Mouse (Mus musculus) myocyte (in vitro differentiated cells): ENCODE data around the gene Polr1e. TPM values are rescaled to one million over a fixed set of nuclear protein-coding genes. Genes with fewer than 3 reads are reported as not detected.
"Not testable (repeated sequence)": the region's sequence is repeated elsewhere in the genome, so short reads cannot be mapped to it uniquely, and the experiment has no call there.

Experiments
- H3K27me3 ChIP-seq: one replicate; pipeline ENCODE4 v1.6.1; 2011; ENCODE audit not compliant: control insufficient read depth, insufficient read depth, insufficient read length
- H3K36me3 ChIP-seq: one replicate; pipeline ENCODE4 v1.6.1; 2011; ENCODE audit not compliant: control insufficient read depth, insufficient read depth
- H3K4me2 ChIP-seq: one replicate; pipeline ENCODE4 v1.6.1; 2011; ENCODE audit warnings: low read depth, control low read depth
- H3K4me3 ChIP-seq: one replicate; pipeline ENCODE4 v1.5.1; 2011; ENCODE audit warnings: mild to moderate bottlenecking, control low read depth, moderate library complexity
- H3K79me2 ChIP-seq: one replicate; pipeline ENCODE4 v1.6.1; 2011; ENCODE audit not compliant: control insufficient read depth, insufficient read depth
- H3ac ChIP-seq: one replicate; pipeline ENCODE4 v1.6.1; 2011; ENCODE audit not compliant: control insufficient read depth, insufficient read length
- CEBPB ChIP-seq: IDR thresholded peaks from 2 replicates; pipeline ENCODE4 v1.6.1; 2011; ENCODE audit warnings: mild to moderate bottlenecking, moderate library complexity; ENCODE audit not compliant: poor library complexity, insufficient read depth, severe bottlenecking
- E2F4 ChIP-seq: IDR thresholded peaks from one replicate; pipeline ENCODE4 v1.6.1; 2011; ENCODE audit warnings: mild to moderate bottlenecking, control low read depth, moderate library complexity; ENCODE audit not compliant: insufficient read depth
- MAX ChIP-seq: IDR thresholded peaks from one replicate; pipeline ENCODE4 v1.6.1; 2011; ENCODE audit warnings: low read depth, mild to moderate bottlenecking, control low read depth
- MYOD1 ChIP-seq, 3 experiments: IDR thresholded peaks; one replicate each; pipeline ENCODE4 v1.6.1; 2011; ENCODE audit warnings: control low read depth in 2 of 3, low read depth in 2 of 3, mild to moderate bottlenecking in 2 of 3, moderate library complexity in 1 of 3; ENCODE audit not compliant: insufficient read length in 2 of 3, control insufficient read depth in 1 of 3
- MYOG ChIP-seq, 3 experiments: IDR thresholded peaks; one replicate each; pipeline ENCODE4 v1.6.1; 2011; ENCODE audit warnings: control low read depth in 2 of 3, low read depth in 2 of 3, mild to moderate bottlenecking in 2 of 3; ENCODE audit not compliant: insufficient read length in 2 of 3, control insufficient read depth in 1 of 3, insufficient read depth in 1 of 3
- POLR2A ChIP-seq: IDR thresholded peaks from one replicate; pipeline ENCODE4 v1.6.1; 2011; ENCODE audit warnings: low read depth, mild to moderate bottlenecking, control low read depth, moderate library complexity; ENCODE audit not compliant: insufficient read length
- POLR2AphosphoS2 ChIP-seq: IDR thresholded peaks from one replicate; pipeline ENCODE4 v1.6.1; 2011; ENCODE audit warnings: low read depth, control low read depth; ENCODE audit not compliant: insufficient read length
- REST ChIP-seq: IDR thresholded peaks from one replicate; pipeline ENCODE4 v1.6.1; 2011; ENCODE audit warnings: mild to moderate bottlenecking, control low read depth, moderate library complexity; ENCODE audit not compliant: insufficient read depth, insufficient read length
- SRF ChIP-seq: IDR thresholded peaks from one replicate; pipeline ENCODE4 v1.6.1; 2011; ENCODE audit warnings: low read depth; ENCODE audit not compliant: control insufficient read depth, insufficient read length
- TCF12 ChIP-seq: IDR thresholded peaks from one replicate; pipeline ENCODE4 v1.6.1; 2011; ENCODE audit warnings: mild to moderate bottlenecking, control low read depth; ENCODE audit not compliant: poor library complexity, insufficient read depth, severe bottlenecking
- TCF3 ChIP-seq: IDR thresholded peaks from one replicate; pipeline ENCODE4 v1.6.1; 2011; ENCODE audit warnings: low read depth, control low read depth; ENCODE audit not compliant: insufficient read length
- USF1 ChIP-seq: IDR thresholded peaks from one replicate; pipeline ENCODE4 v1.6.1; 2011; ENCODE audit warnings: low read depth, mild to moderate bottlenecking, control low read depth, moderate library complexity
- polyA plus RNA-seq: library from polyadenylated mRNA; unstranded; fragments of >200 nt; fragmentation: generic; extraction: Trizol; gene quantifications from one replicate; pipeline ENCODE4 v1.2.1, GENCODE M21; 2012; ENCODE audit warnings: missing spikeins

Gene Polr1e
- polyA plus RNA-seq, 1 experiment: 18.8 TPM

DNA sequence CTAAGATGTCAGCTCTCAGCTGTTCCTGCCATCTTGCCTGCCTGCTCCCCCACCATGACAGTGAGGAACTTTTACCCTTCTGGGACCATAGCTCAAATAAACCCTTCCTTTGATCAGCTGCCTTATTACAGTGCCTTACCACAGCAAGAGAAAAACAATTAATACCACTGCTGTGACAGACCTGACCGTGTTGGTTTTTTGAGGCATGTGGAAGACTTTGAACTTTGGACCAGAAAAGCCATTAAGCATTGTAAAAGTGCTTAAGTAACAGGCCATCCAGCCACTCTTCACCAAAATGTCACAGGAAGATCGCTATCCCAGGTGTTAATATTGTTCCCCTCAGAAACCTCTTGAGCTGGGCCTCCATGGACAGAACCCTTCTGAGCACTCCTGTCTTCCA, 46.2 kb downstream of the Polr1e start:
- no peaks in the 10 kb centered on the region for H3K36me3 ChIP-seq
- no peaks in the 10 kb centered on the region for H3K79me2 ChIP-seq
- no peak overlapping the region for H3K4me2 ChIP-seq
- no peak for TF ChIP-seq SRF
- no peak for TF ChIP-seq TCF12
- no peak for TF ChIP-seq CEBPB
- TF ChIP-seq TCF3: no peak
- TF ChIP-seq MYOG (IDR thresholded peaks at IDR 0.05; ENCODE audit: control insufficient read depth in 1 of 3, insufficient read depth in 1 of 3, insufficient read length in 2 of 3, low read depth in 2 of 3): no peak
- TF ChIP-seq USF1: no peak
- no peak for TF ChIP-seq MAX
- TF ChIP-seq POLR2A: no peak
- TF ChIP-seq REST: no peak
- no peak overlapping the region for H3K4me3 ChIP-seq
- H3ac ChIP-seq: no peak overlapping the region
- no peaks in the 10 kb centered on the region for H3K27me3 ChIP-seq

DNA sequence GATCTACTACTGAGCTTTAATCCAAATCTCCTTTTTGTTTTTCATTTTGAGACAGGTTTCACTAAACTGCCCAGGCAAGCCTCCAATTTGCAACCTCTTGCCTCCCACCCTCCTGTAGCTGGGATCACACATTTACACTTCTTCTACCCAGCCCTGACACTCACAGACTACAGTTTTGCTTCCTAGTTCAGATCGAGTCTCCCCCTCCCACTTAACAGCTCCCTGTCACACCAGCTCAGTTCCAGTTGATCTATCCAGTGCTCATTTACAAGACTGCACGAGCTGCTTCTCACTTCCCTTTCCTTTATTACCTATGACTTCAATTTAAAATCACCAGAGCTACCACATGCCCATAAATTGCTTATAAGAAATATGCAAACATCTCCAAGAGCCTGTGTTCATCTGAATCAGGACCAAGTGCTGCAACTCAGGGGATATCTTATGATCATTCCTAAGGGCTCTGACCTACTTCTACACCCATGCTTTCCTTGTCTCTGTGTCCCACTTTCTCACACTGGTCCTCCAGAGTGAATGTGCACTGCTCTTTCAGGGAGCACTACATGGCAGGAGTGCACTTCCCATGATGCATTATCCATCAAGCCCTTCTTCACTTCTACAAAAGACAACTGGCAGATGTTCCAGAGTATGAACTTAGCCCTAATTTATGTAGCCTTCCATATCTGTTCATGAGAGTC, 47.8 kb downstream of the Polr1e start:
- Histone ChIP-seq H3K79me2 (no peaks in the 10 kb centered on the region), H3K27me3 (no peaks in the 10 kb centered on the region), H3K4me3 (no peak overlapping the region), H3K36me3 (no peaks in the 10 kb centered on the region), H3K4me2 (no peak overlapping the region), H3ac (no peak overlapping the region)
- TF ChIP-seq POLR2AphosphoS2 (no peak), TCF3 (no peak), MAX (no peak), MYOG (IDR thresholded peaks at IDR 0.05; ENCODE audit: control insufficient read depth in 1 of 3, insufficient read depth in 1 of 3, insufficient read length in 2 of 3, low read depth in 2 of 3) (no peak), TCF12 (no peak), POLR2A (no peak), CEBPB (no peak), MYOD1 (IDR thresholded peaks at IDR 0.05; ENCODE audit: control insufficient read depth in 1 of 3, insufficient read length in 2 of 3, low read depth in 2 of 3) (no peak), SRF (no peak), USF1 (no peak), E2F4 (no peak), REST (no peak)

GRCm38 (mm10) chr4:45067742-45068141, 49.4 kb downstream of the Polr1e start:
- Histone ChIP-seq H3K36me3 (no peaks in the 10 kb centered on the region), H3ac (no peak overlapping the region), H3K4me2 (no peak overlapping the region), H3K27me3 (no peaks in the 10 kb centered on the region), H3K4me3 (no peak overlapping the region), H3K79me2 (no peaks in the 10 kb centered on the region)
- TF ChIP-seq MYOD1 (IDR thresholded peaks at IDR 0.05; ENCODE audit: control insufficient read depth in 1 of 3, insufficient read length in 2 of 3, low read depth in 2 of 3): peak in 1 of 3 experiments; percentile 50
- TF ChIP-seq E2F4: no peak

DNA sequence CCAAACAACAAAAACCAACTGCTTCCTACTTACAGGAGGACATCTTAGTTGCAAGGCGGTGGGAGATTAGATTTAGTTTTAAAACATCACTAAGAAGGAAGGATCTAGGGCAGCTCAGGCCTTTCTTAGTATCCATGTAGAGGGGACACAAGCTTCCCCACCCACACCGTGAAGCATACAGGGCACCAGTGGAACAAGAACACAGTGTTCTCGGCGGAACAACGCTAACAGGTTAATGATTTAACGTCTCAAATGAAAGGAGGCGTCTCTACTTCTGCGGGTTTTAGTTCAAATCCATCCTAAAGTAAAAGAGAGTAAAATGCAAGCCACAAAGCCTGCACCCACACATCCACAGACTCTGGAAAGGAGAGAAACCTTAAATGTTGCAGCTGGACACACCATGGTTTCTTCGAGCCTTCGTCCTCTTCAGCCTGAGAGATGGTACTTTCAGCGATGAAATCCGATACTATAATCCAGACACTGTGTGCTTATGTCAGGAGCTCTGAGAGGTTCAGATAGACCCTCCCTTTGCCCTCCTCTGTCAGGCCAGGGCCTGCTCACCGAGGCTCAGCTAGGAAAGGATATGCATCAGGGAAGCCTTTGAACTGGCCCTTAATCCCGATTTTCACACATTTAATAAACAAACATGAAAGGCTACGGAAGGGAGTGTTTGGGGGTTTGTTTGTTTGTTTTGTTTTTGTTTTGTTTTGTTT, 54.0 kb downstream of the Polr1e start:
- Histone ChIP-seq H3ac (no peak overlapping the region), H3K36me3 (no peaks in the 10 kb centered on the region), H3K4me2 (no peak overlapping the region), H3K79me2 (no peaks in the 10 kb centered on the region), H3K4me3 (no peak overlapping the region), H3K27me3 (no peaks in the 10 kb centered on the region)
- TF ChIP-seq POLR2A: no peak
- TF ChIP-seq SRF: no peak
- no peak for TF ChIP-seq TCF12
- TF ChIP-seq REST: no peak
- TF ChIP-seq CEBPB: no peak
- no peak for TF ChIP-seq MYOD1 (IDR thresholded peaks at IDR 0.05; ENCODE audit: control insufficient read depth in 1 of 3, insufficient read length in 2 of 3, low read depth in 2 of 3)
- TF ChIP-seq USF1: no peak
- no peak for TF ChIP-seq TCF3
- no peak for TF ChIP-seq POLR2AphosphoS2
- no peak for TF ChIP-seq MAX
- no peak for TF ChIP-seq MYOG (IDR thresholded peaks at IDR 0.05; ENCODE audit: control insufficient read depth in 1 of 3, insufficient read depth in 1 of 3, insufficient read length in 2 of 3, low read depth in 2 of 3)
- no peak for TF ChIP-seq E2F4

- Histone ChIP-seq H3K4me3 (no peak overlapping the region), H3K79me2 (no peaks in the 10 kb centered on the region), H3ac (no peak overlapping the region), H3K36me3 (no peaks in the 10 kb centered on the region), H3K27me3 (no peaks in the 10 kb centered on the region), H3K4me2 (no peak overlapping the region)
- TF ChIP-seq MYOD1 (IDR thresholded peaks at IDR 0.05; ENCODE audit: control insufficient read depth in 1 of 3, insufficient read length in 2 of 3, low read depth in 2 of 3): no peak
- TF ChIP-seq MYOG (IDR thresholded peaks at IDR 0.05; ENCODE audit: control insufficient read depth in 1 of 3, insufficient read depth in 1 of 3, insufficient read length in 2 of 3, low read depth in 2 of 3): no peak
- TF ChIP-seq REST: no peak
- no peak for TF ChIP-seq POLR2A
- TF ChIP-seq E2F4: no peak
Observed at GRCm38 (mm10) chr4:45073544-45073943, 55.2 kb downstream of the Polr1e start.

DNA sequence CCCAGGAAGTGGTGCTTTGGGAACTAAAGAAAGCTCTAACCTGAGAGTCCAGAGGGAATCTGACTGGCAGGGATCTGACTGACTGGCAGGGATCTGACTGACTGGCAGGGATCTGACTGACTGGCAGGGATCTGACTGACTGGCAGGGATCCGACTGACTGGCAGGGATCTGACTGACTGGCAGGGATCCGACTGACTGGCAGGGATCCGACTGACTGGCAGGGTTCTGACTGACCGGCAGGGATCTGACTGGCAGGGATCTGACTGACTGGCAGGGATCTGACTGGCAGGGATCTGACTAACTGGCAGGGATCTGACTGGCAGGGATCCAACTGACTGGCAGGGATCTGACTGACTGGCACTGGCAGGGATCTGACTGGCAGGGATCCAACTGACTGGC, 62.7 kb downstream of the Polr1e start:
- not testable (repeated sequence) for H3K4me3 ChIP-seq, H3K27me3 ChIP-seq, H3K4me2 ChIP-seq, H3K36me3 ChIP-seq, H3ac ChIP-seq
- peaks cover 13% of the 10 kb centered on the region for H3K79me2 ChIP-seq
